Mouse (Mus musculus): ENCODE data around the gene Snap25. TPM values are rescaled to one million over a fixed set of nuclear protein-coding genes. Genes with fewer than 3 reads are reported as not detected.

Snap25 gene
- polyA plus RNA-seq, 1 experiment from 2014 or later: 169 TPM

DNA sequence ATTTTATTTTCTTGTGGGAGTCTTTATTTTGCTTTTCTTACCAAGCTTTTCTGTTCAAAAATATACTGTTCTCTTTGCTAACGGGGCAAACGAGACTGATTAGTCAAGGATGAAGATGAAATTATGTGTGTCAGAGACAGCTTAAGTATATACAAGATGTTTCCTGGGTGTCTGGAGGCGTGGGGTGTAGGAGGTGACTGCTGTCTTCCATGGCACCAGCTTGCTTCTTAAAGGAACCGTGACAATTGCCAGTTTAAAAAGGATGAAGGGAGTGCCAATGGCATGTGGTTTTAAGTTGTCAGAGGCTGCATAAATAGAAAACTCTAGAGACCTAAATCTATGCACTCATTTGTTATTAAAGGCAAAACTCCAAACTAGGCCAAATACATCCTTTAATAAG is 75.1 kb downstream of the Snap25 start:
- Histone ChIP-seq H3K9ac (replicated peaks; ENCODE audit: low read depth, low read length) (no peak overlapping the region), H3K27ac (ENCODE audit: low read length) (no peak overlapping the region), H3K4me1 (replicated peaks; ENCODE audit: control insufficient read depth, insufficient read depth, low read length) (no peaks in the 10 kb centered on the region), H3K4me2 (ENCODE audit: low read length) (no peak overlapping the region), H3K9me3 (ENCODE audit: control insufficient read depth, low read length) (no peaks in the 10 kb centered on the region), H3K27me3 (replicated peaks; ENCODE audit: control insufficient read depth, insufficient read depth, low read length) (no peaks in the 10 kb centered on the region), H3K4me3 (replicated peaks; ENCODE audit: low read length) (no peak overlapping the region), H3K36me3 (ENCODE audit: control insufficient read depth, insufficient read depth) (no peaks in the 10 kb centered on the region)
- no peak for ATAC-seq
- 59% methylated on average over 4 of the region's 4 CpGs for WGBS

DNA sequence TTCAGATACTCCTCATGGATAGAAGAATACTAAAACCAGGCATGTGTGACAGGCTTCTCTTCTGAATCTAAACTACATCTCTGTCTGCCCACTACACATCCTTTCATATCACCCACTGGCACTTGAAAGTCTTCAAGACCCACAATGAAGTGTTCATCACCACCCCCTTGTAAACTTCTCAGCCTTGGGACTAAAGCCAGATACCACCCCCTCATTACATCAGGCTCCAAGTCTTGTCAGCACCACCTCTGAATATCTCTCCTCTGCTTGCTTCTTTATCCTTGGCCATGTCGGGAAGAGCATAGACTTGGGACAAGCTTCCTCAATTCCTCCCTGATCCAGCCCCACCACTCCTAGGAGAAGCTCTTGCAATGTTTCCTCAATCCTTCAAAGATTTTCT is 83.3 kb downstream of the Snap25 start:
- Histone ChIP-seq H3K4me1 (replicated peaks; ENCODE audit: control insufficient read depth, insufficient read depth, low read length) (no peaks in the 10 kb centered on the region), H3K27me3 (replicated peaks; ENCODE audit: control insufficient read depth, insufficient read depth, low read length) (no peaks in the 10 kb centered on the region), H3K27ac (ENCODE audit: low read length) (no peak overlapping the region), H3K36me3 (ENCODE audit: control insufficient read depth, insufficient read depth) (no peaks in the 10 kb centered on the region), H3K9me3 (ENCODE audit: control insufficient read depth, low read length) (no peaks in the 10 kb centered on the region), H3K9ac (replicated peaks; ENCODE audit: low read depth, low read length) (no peak overlapping the region), H3K4me2 (ENCODE audit: low read length) (no peak overlapping the region), H3K4me3 (replicated peaks; ENCODE audit: low read length) (no peak overlapping the region)
- WGBS: 81% methylated on average over 1 of the region's 1 CpGs
- no peak for ATAC-seq

DNA sequence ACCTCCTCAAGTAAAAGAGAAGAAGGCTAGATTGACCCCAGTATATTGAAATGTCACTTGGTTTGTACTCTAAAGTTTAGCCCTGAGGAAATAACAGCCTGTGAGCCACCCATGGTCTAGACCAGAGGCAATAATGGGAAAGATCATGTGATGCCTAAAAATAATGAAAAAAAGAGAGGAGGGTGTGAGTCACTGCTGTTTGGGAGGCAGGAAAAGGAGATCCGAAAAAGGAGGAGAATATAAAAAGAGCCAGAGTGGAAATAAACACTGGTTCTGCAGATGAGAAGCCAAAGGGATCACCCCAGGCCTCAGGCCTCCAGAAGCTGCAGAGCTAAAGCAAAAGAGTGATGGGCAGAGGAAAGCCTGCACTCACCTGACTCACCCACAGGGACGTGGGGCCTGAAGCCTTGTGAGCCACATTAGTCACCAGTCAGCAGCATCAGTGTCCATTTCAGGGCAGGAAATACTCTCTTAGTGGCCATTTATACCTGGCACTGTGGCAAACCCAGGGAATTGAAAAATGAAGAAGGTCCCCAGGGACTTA is 85.7 kb downstream of the Snap25 start:
- no peaks in the 10 kb centered on the region for H3K4me1 ChIP-seq (replicated peaks; ENCODE audit: control insufficient read depth, insufficient read depth, low read length)
- WGBS: 62% methylated on average over 2 of the region's 2 CpGs

DNA sequence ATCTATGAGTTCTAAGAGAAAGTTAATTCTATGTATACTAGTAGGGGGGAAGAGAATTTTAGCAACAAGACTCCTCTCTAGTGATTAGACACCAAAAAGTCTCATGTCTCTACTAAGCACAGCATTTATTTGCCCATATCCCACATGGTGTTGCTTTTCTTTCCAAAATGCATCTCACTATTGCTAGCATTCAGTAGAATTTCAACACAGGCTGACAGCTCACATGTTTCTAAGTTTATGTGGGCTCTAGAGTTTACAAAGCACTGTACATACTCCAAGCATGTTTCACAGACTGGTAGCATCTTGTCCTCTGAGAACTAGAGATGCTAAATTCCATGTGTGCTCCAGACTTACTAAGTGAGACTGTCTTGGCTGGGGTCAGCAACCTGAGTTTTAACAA is 87.8 kb downstream of the Snap25 start:
- Histone ChIP-seq H3K27me3 (replicated peaks; ENCODE audit: control insufficient read depth, insufficient read depth, low read length) (no peaks in the 10 kb centered on the region), H3K9ac (replicated peaks; ENCODE audit: low read depth, low read length) (no peak overlapping the region), H3K4me3 (replicated peaks; ENCODE audit: low read length) (no peak overlapping the region), H3K9me3 (ENCODE audit: control insufficient read depth, low read length) (no peaks in the 10 kb centered on the region), H3K4me1 (replicated peaks; ENCODE audit: control insufficient read depth, insufficient read depth, low read length) (no peaks in the 10 kb centered on the region), H3K36me3 (ENCODE audit: control insufficient read depth, insufficient read depth) (no peaks in the 10 kb centered on the region), H3K4me2 (ENCODE audit: low read length) (no peak overlapping the region), H3K27ac (ENCODE audit: low read length) (no peak overlapping the region)
- no peak for ATAC-seq

More for the DNA sequence above, 85.7 kb downstream of the Snap25 start:
- no peaks in the 10 kb centered on the region for H3K36me3 ChIP-seq (ENCODE audit: control insufficient read depth, insufficient read depth)
- no peaks in the 10 kb centered on the region for H3K27me3 ChIP-seq (replicated peaks; ENCODE audit: control insufficient read depth, insufficient read depth, low read length)
- no peak overlapping the region for H3K4me2 ChIP-seq (ENCODE audit: low read length)
- H3K4me3 ChIP-seq (replicated peaks; ENCODE audit: low read length): no peak overlapping the region
- H3K27ac ChIP-seq (ENCODE audit: low read length): no peak overlapping the region
- H3K9me3 ChIP-seq (ENCODE audit: control insufficient read depth, low read length): no peaks in the 10 kb centered on the region
- ATAC-seq: no peak
- no peak overlapping the region for H3K9ac ChIP-seq (replicated peaks; ENCODE audit: low read depth, low read length)

DNA sequence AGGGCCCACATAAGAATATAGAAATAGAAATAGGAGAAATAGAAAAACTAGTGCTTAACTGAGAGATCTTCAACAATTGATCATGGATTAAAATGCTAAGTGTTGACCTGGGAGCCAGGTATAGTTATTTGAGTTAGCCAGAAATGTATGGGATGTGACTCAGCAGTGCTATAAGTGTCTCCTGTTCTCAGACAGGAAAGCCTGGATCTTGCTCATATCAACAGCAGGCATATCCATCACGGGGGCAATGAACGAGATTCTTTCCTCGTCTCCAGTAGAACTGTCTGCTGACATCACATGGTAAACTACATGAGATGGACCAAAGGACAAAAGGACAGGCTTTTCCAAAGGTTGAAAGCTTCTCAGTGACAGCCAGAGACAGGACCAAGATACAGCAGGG is 88.8 kb downstream of the Snap25 start:
- Histone ChIP-seq H3K27ac (ENCODE audit: low read length) (no peak overlapping the region), H3K4me3 (replicated peaks; ENCODE audit: low read length) (no peak overlapping the region), H3K36me3 (ENCODE audit: control insufficient read depth, insufficient read depth) (no peaks in the 10 kb centered on the region), H3K27me3 (replicated peaks; ENCODE audit: control insufficient read depth, insufficient read depth, low read length) (no peaks in the 10 kb centered on the region), H3K4me1 (replicated peaks; ENCODE audit: control insufficient read depth, insufficient read depth, low read length) (no peaks in the 10 kb centered on the region), H3K4me2 (ENCODE audit: low read length) (no peak overlapping the region), H3K9me3 (ENCODE audit: control insufficient read depth, low read length) (no peaks in the 10 kb centered on the region), H3K9ac (replicated peaks; ENCODE audit: low read depth, low read length) (no peak overlapping the region)
- ATAC-seq: no peak
- WGBS: 87% methylated on average over 3 of the region's 3 CpGs

DNA sequence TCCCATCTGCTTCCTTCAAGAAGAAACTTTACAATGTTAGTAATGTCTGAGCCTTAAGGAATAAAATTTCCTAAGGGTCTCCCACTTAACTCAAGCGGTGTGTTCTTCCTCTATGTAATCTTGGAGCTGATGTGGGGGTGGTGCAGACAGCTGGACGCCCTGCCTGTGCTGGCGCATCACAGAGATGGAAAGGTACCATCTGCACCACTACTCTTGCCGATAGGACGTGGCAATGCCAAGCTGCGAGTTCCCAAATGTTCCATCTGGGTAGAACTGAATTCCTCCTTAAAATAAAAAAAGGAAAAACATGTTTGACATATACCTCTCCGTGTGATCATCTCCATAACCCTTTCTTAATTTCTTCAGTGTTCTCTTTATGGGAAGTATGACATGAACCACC is 89.9 kb downstream of the Snap25 start:
- no peak overlapping the region for H3K4me2 ChIP-seq (ENCODE audit: low read length)
- peak; percentile 71 for ATAC-seq
- H3K27me3 ChIP-seq (replicated peaks; ENCODE audit: control insufficient read depth, insufficient read depth, low read length): no peaks in the 10 kb centered on the region
- no peak overlapping the region for H3K4me3 ChIP-seq (replicated peaks; ENCODE audit: low read length)
- 75% methylated on average over 7 of the region's 7 CpGs for WGBS
- H3K9me3 ChIP-seq (ENCODE audit: control insufficient read depth, low read length): no peaks in the 10 kb centered on the region
- H3K36me3 ChIP-seq (ENCODE audit: control insufficient read depth, insufficient read depth): no peaks in the 10 kb centered on the region
- H3K4me1 ChIP-seq (replicated peaks; ENCODE audit: control insufficient read depth, insufficient read depth, low read length): no peaks in the 10 kb centered on the region
- no peak overlapping the region for H3K27ac ChIP-seq (ENCODE audit: low read length)
- no peak overlapping the region for H3K9ac ChIP-seq (replicated peaks; ENCODE audit: low read depth, low read length)

DNA sequence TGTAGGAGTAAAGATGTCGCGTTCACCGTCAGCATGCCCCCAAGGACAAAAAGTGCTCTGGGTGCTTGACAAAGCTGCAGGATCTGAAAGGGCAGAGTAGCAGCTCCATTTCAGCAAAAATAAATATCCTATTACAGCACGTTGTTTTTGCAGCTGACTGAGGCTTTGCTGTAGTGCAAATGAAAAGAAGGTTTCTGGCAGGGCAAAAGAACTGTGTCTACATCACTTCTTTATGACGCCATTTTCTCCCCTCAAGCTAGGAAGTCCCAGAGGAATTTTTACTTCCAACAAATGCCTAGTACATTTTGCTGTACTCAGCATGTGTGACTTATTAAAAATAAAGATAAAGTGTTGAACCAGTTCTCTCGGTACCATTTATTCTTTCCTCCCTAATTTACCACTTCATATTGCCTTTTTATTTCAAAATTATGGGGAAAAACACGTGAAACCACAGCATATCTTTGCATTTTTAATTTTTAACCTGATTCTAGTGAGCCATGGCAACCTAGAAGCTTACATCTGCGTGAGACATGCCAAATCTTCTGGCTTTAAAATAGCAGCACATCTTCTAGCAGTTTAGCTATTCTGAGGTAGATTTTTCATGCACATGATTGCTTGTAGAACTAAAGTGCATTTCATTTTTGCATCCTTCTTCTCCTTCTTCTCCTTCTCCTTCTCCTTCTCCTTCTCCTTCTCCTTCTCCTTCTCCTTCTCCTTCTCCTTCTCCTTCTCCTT is 94.9 kb downstream of the Snap25 start:
- WGBS: 71% methylated on average over 8 of the region's 8 CpGs
- H3K4me1 ChIP-seq (replicated peaks; ENCODE audit: control insufficient read depth, insufficient read depth, low read length): no peaks in the 10 kb centered on the region
- H3K4me3 ChIP-seq (replicated peaks; ENCODE audit: low read length): no peak overlapping the region
- H3K36me3 ChIP-seq (ENCODE audit: control insufficient read depth, insufficient read depth): no peaks in the 10 kb centered on the region
- H3K4me2 ChIP-seq (ENCODE audit: low read length): no peak overlapping the region
- no peaks in the 10 kb centered on the region for H3K27me3 ChIP-seq (replicated peaks; ENCODE audit: control insufficient read depth, insufficient read depth, low read length)
- H3K9me3 ChIP-seq (ENCODE audit: control insufficient read depth, low read length): no peaks in the 10 kb centered on the region
- no peak for ATAC-seq
- H3K9ac ChIP-seq (replicated peaks; ENCODE audit: low read depth, low read length): no peak overlapping the region
- no peak overlapping the region for H3K27ac ChIP-seq (ENCODE audit: low read length)

DNA sequence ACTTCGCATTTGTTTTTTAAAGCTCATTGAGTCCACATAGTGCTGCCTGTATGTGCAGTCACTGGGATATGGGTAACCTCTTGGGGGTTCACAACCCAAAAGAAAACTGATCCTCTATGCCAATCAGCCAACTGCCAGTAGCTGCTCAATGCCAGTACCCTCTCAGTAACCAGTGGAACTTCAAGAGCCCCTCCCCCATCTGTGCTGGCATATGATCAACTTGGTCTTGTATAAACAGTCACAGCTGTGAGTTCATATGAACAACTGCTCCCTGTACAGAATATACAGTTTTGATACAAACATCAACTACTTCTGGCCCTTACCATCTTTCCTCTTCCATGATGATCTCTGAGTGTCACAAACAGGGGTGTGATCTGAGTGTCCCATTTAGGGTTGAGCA is 98.1 kb downstream of the Snap25 start:
- H3K4me2 ChIP-seq (ENCODE audit: low read length): no peak overlapping the region
- H3K4me3 ChIP-seq (replicated peaks; ENCODE audit: low read length): no peak overlapping the region
- H3K27me3 ChIP-seq (replicated peaks; ENCODE audit: control insufficient read depth, insufficient read depth, low read length): no peaks in the 10 kb centered on the region
- H3K27ac ChIP-seq (ENCODE audit: low read length): no peak overlapping the region
- H3K36me3 ChIP-seq (ENCODE audit: control insufficient read depth, insufficient read depth): no peaks in the 10 kb centered on the region
- H3K9ac ChIP-seq (replicated peaks; ENCODE audit: low read depth, low read length): no peak overlapping the region
- H3K9me3 ChIP-seq (ENCODE audit: control insufficient read depth, low read length): no peaks in the 10 kb centered on the region
- no peak for ATAC-seq
- no peaks in the 10 kb centered on the region for H3K4me1 ChIP-seq (replicated peaks; ENCODE audit: control insufficient read depth, insufficient read depth, low read length)
- WGBS: 95% methylated on average over 1 of the region's 1 CpGs

DNA sequence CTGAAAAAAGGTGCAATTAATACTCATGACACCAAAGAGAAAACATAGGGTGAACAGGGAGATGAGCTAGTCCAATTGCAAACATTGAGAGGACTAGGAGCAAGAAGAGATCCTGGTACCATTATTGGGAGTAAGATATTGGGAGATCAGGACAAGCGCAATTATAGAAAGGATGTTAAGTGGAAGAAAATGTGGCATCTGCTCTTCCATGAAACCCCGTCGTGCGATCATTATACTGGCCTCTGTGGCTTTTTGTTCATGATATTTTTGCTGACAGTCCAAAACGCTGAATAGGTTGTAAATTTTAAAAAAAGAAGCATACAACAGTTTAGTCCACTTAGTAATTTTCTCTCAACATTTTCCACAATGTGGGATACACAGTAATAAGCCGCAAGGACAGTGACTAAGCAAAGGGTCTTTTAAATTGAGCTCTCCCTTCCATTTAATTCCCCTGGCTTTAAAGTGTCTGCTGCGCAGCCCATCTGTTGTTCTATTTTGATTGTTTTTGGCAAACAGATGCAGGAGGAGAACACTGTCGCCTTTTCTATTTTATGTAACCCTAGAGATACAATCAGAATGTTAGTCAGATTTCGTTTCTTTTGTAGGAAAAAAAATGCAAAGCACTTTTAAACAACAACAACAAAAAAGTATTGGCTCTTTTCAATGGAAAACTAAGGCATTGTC is 103.6 kb downstream of the Snap25 start:
- WGBS: 67% methylated on average over 9 of the region's 9 CpGs
- no peak for ATAC-seq
- no peaks in the 10 kb centered on the region for H3K36me3 ChIP-seq (ENCODE audit: control insufficient read depth, insufficient read depth)

More for the DNA sequence above, 103.6 kb downstream of the Snap25 start:
- Histone ChIP-seq H3K27me3 (replicated peaks; ENCODE audit: control insufficient read depth, insufficient read depth, low read length) (no peaks in the 10 kb centered on the region), H3K9me3 (ENCODE audit: control insufficient read depth, low read length) (no peaks in the 10 kb centered on the region), H3K4me1 (replicated peaks; ENCODE audit: control insufficient read depth, insufficient read depth, low read length) (no peaks in the 10 kb centered on the region), H3K4me2 (ENCODE audit: low read length) (no peak overlapping the region), H3K27ac (ENCODE audit: low read length) (no peak overlapping the region), H3K4me3 (replicated peaks; ENCODE audit: low read length) (no peak overlapping the region), H3K9ac (replicated peaks; ENCODE audit: low read depth, low read length) (no peak overlapping the region)
